Mouse (Mus musculus) thymus, adult 2 months (tissue): ENCODE measurements around the gene Prss48.

Experiments
- CTCF ChIP-seq: fragments of 200-500 bp; IDR thresholded peaks from 2 replicates; pipeline ENCODE4 v1.5.1; 2012; ENCODE audit warnings: mild to moderate bottlenecking, control low read depth, low read length, moderate library complexity, borderline replicate concordance; ENCODE audit not compliant: control insufficient read depth, poor library complexity, insufficient read depth; ENCODE audit errors: extremely low read depth
- POLR2A ChIP-seq: fragments of 200-500 bp; IDR thresholded peaks from 2 replicates; pipeline ENCODE4 v1.6.1; 2012; ENCODE audit warnings: mild to moderate bottlenecking, low read length, control low read depth, moderate library complexity; ENCODE audit not compliant: control insufficient read depth, poor library complexity, insufficient read depth; ENCODE audit errors: extremely low read depth

GRCm38 (mm10) chr3:86010618-86011017 lies 8.3 kb upstream of the Prss48 start:
- TF ChIP-seq POLR2A: no peak
- no peak for TF ChIP-seq CTCF
